Mouse (Mus musculus): ENCODE results near the gene Usp3. TPM values are rescaled to one million over a fixed set of nuclear protein-coding genes. Genes with fewer than 3 reads are reported as not detected.

The Usp3 gene
- total and polyA plus RNA-seq, 3 experiments = 24.4 to 39.5 (median 36.6) TPM

DNA sequence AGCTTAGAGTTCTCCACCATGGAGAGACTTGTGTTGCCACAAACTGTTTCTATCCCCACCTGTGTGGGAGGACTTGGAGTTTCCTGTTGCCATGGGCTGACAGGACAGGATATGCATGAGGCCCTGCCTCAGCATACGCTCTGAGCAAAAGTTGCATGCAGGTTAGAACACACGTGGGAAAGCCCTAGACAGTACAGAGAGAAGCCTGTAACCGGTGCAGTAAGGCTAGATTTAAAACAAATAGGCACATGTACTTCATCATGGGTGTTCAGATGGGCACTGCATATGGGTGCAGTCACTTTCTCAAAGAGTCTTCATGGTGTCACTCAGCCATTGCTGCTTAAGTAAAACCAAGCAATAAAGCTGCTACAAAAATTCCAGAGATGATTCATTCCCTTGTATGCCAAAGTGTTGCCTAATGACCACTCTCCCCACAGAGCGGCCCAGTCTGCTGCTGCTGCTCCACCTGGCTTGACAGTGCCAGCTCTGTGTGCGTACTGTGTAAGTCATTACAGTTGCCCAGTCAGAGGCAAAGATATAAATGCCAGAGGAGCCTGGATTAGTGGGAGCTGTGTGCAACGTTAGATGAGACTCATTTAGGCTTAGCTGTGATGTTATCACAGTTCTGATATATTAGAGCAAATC lies 76.5 kb downstream of the Usp3 start:
- no peak overlapping the region for H3K27ac ChIP-seq (ENCODE audit: insufficient read depth, low read depth)
- H3K36me3 ChIP-seq (replicated peaks in 1 of 2; ENCODE audit: control insufficient read depth in 1 of 2, insufficient read depth in 1 of 2, low read length in 1 of 2) = peaks cover 40 to 72% of the 10 kb centered on the region in 2 experiments
- no peak overlapping the region for H3K4me3 ChIP-seq (replicated peaks in 1 of 3; ENCODE audit: low read depth in 2 of 3, low read length in 2 of 3, poor library complexity in 1 of 3)
- dilution Hi-C loops (cut with MboI; ENCODE audit: extremely low pct_ligation_motif_present, extremely low pct_unique_long_range_greater_than_20kb, low sequenced_read_pairs) (no loop called here), in situ Hi-C loops (cut with MboI; ENCODE audit: low pct_ligation_motif_present, low pct_unique_long_range_greater_than_20kb, low sequenced_read_pairs) (loop anchor here (10.0 to 25.0 kb wide), 4 partner anchors 188 to 471 kb away; partner anchors contain the start of genes Aph1b, Ciao2a, Gm10647 and Lactb)
- H3K4me1 ChIP-seq (ENCODE audit: control insufficient read depth in 1 of 2, insufficient read depth in 2 of 2) = peaks cover 13 to 36% of the 10 kb centered on the region in 2 experiments
- TF ChIP-seq KAT2A (IDR thresholded peaks at IDR 0.05; ENCODE audit: insufficient replicate concordance, low read length) = no peak
- TF ChIP-seq ZKSCAN1 (IDR thresholded peaks at IDR 0.05; ENCODE audit: borderline replicate concordance, low read depth, low read length) = no peak
- TF ChIP-seq MAFK (IDR thresholded peaks at IDR 0.05; ENCODE audit: insufficient replicate concordance, low read length) = no peak
- no peak for TF ChIP-seq MEF2A (IDR thresholded peaks at IDR 0.05; ENCODE audit: borderline replicate concordance, low read depth, low read length)
- no peak for TF ChIP-seq JUN (IDR thresholded peaks at IDR 0.05; ENCODE audit: insufficient read depth, low read depth, low read length)
- no peak for TF ChIP-seq GABPA (IDR thresholded peaks at IDR 0.05; ENCODE audit: insufficient replicate concordance, low read depth, low read length)
- TF ChIP-seq HCFC1 (IDR thresholded peaks at IDR 0.05; ENCODE audit: low read depth, low read length) = no peak
- TF ChIP-seq POLR2AphosphoS2 (IDR thresholded peaks at IDR 0.05; ENCODE audit: low read depth, low read length) = no peak; the same call in 1 of the 2 replicates
- no peak for TF ChIP-seq ELF1 (IDR thresholded peaks at IDR 0.05; ENCODE audit: low read depth, low read length)
- TF ChIP-seq ZMIZ1 (IDR thresholded peaks at IDR 0.05; ENCODE audit: low read depth, low read length) = no peak
- no peak for TF ChIP-seq EP300 (IDR thresholded peaks at IDR 0.05; ENCODE audit: low read length)
- TF ChIP-seq USF1 (IDR thresholded peaks at IDR 0.05; ENCODE audit: low read depth, low read length) = no peak
- no peak for TF ChIP-seq USF2 (conservative IDR thresholded peaks at IDR 0.05; ENCODE audit: low read depth, low read length)
- TF ChIP-seq MAZ (IDR thresholded peaks at IDR 0.05; ENCODE audit: low read depth, low read length) = no peak
- no peak overlapping the region for H3K4me2 ChIP-seq (ENCODE audit: insufficient read depth, low read depth, poor library complexity, severe bottlenecking)
- DNase-seq (ENCODE audit: extremely low read depth) = no peak
- no peaks in the 10 kb centered on the region for H3K9me3 ChIP-seq (replicated peaks; ENCODE audit: low read length)
- no peak overlapping the region for H3K9ac ChIP-seq (ENCODE audit: insufficient read depth, low read depth)
- no peaks in the 10 kb centered on the region for H3K27me3 ChIP-seq (replicated peaks)
- H3K79me2 ChIP-seq (replicated peaks; ENCODE audit: control insufficient read depth, extremely low read depth, insufficient read depth, poor library complexity, severe bottlenecking) = no peaks in the 10 kb centered on the region

DNA sequence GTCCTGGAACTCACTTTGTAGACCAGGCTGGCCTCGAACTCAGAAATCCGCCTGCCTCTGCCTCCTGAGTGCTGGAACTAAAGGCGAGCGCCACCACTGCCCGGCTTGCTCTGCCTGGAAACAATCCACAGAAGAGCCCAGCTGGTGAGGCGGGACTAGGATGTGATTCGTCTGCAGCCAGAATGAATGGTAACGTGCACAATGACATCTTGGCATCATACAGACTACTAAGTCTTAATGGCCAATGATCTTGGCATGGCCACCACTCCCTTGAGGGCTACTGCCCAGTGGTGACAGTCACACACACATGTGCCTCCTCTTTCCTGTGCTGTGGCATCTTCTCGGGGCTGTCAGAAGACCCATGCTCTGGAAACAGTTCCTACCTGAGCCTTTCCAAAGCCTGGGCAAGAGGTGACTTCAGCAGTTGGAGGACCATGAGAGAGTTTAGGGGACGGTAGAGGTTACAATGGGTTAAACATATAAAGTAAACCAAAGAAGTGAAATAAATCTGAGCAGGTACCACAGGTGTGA lies 77.2 kb downstream of the Usp3 start:
- Histone ChIP-seq H3K27me3 (replicated peaks) (no peaks in the 10 kb centered on the region), H3K4me3 (replicated peaks in 1 of 3; ENCODE audit: low read depth in 2 of 3, low read length in 2 of 3, poor library complexity in 1 of 3) (no peak overlapping the region), H3K9me3 (replicated peaks; ENCODE audit: low read length) (no peaks in the 10 kb centered on the region), H3K36me3 (replicated peaks in 1 of 2; ENCODE audit: control insufficient read depth in 1 of 2, insufficient read depth in 1 of 2, low read length in 1 of 2) (peaks cover 40 to 70% of the 10 kb centered on the region in 2 experiments), H3K79me2 (replicated peaks; ENCODE audit: control insufficient read depth, extremely low read depth, insufficient read depth, poor library complexity, severe bottlenecking) (no peaks in the 10 kb centered on the region), H3K27ac (ENCODE audit: insufficient read depth, low read depth) (no peak overlapping the region), H3K4me2 (ENCODE audit: insufficient read depth, low read depth, poor library complexity, severe bottlenecking) (no peak overlapping the region), H3K9ac (ENCODE audit: insufficient read depth, low read depth) (no peak overlapping the region), H3K4me1 (ENCODE audit: control insufficient read depth in 1 of 2, insufficient read depth in 2 of 2) (peaks cover 13 to 40% of the 10 kb centered on the region in 2 experiments)
- no peak for DNase-seq (ENCODE audit: extremely low read depth)
- no peak for TF ChIP-seq TCF12 (IDR thresholded peaks at IDR 0.05; ENCODE audit: low read depth, low read length)
- no peak for TF ChIP-seq POLR2A (IDR thresholded peaks at IDR 0.05; ENCODE audit: low read depth, low read length)
- TF ChIP-seq ZMIZ1 (IDR thresholded peaks at IDR 0.05; ENCODE audit: low read depth, low read length) = no peak
- TF ChIP-seq KAT2A (IDR thresholded peaks at IDR 0.05; ENCODE audit: insufficient replicate concordance, low read length) = no peak
- no peak for TF ChIP-seq MAZ (IDR thresholded peaks at IDR 0.05; ENCODE audit: low read depth, low read length)
- no peak for TF ChIP-seq USF1 (IDR thresholded peaks at IDR 0.05; ENCODE audit: low read depth, low read length)
- no peak for TF ChIP-seq ELF1 (IDR thresholded peaks at IDR 0.05; ENCODE audit: low read depth, low read length)
- no peak for TF ChIP-seq ZNF384 (IDR thresholded peaks at IDR 0.05; ENCODE audit: low read depth, low read length)
- no peak for TF ChIP-seq MXI1 (IDR thresholded peaks at IDR 0.05; ENCODE audit: low read depth, low read length)
- TF ChIP-seq ZC3H11A (IDR thresholded peaks at IDR 0.05; ENCODE audit: low read depth, low read length) = no peak
- TF ChIP-seq IRF4 (IDR thresholded peaks at IDR 0.05; ENCODE audit: low read depth, low read length) = no peak
- TF ChIP-seq CTCF (conservative IDR thresholded peaks at IDR 0.05 in 1 of 2, IDR thresholded peaks at IDR 0.05 in 1 of 2; ENCODE audit: low read depth in 2 of 2, low read length in 2 of 2) = no peak
- TF ChIP-seq MEF2A (IDR thresholded peaks at IDR 0.05; ENCODE audit: borderline replicate concordance, low read depth, low read length) = no peak
- no peak for TF ChIP-seq USF2 (conservative IDR thresholded peaks at IDR 0.05; ENCODE audit: low read depth, low read length)
- TF ChIP-seq JUN (IDR thresholded peaks at IDR 0.05; ENCODE audit: insufficient read depth, low read depth, low read length) = no peak
- no peak for TF ChIP-seq BHLHE40 (IDR thresholded peaks at IDR 0.05; ENCODE audit: low read depth, low read length)
- TF ChIP-seq EP300 (IDR thresholded peaks at IDR 0.05; ENCODE audit: low read length) = no peak
- no peak for TF ChIP-seq POLR2AphosphoS2 (IDR thresholded peaks at IDR 0.05; ENCODE audit: low read depth, low read length)
- in situ Hi-C loops (cut with MboI; ENCODE audit: low pct_ligation_motif_present, low pct_unique_long_range_greater_than_20kb, low sequenced_read_pairs) (loop anchor here (10.0 to 25.0 kb wide), 4 partner anchors 189 to 472 kb away; partner anchors contain the start of genes Aph1b, Ciao2a, Gm10647 and Lactb), dilution Hi-C loops (cut with MboI; ENCODE audit: extremely low pct_ligation_motif_present, extremely low pct_unique_long_range_greater_than_20kb, low sequenced_read_pairs) (no loop called here)

Data from CH12.LX (cell line).